Mouse (Mus musculus): ENCODE results near the gene Hapln1.

Gene Hapln1

GRCm38 (mm10) chr13:89539205-89539886 lies at the start of gene Hapln1:
TSS of gene Hapln1 (plus strand) at chr13:89539796.
- no peak for DNase-seq

DNA sequence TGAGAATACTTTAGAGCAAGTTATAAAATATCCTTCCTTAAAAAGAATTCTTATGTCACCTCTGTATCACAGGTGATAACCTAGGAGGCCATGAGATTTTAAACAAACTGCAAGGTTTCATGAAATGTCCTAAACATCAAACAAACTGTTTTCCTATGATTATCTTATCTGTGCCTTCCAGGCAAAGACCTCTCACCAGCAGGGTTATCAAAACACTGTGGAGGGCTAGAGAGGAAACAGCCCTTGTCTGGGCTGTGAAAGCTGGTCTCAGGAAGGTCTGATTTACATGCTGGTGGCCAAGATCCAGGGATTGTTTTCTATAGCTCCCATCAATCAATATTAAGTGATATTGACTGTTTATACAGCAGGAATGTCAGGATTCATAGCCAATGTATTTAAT lies 46.4 kb upstream of the Hapln1 start:
- no peak for DNase-seq

DNA sequence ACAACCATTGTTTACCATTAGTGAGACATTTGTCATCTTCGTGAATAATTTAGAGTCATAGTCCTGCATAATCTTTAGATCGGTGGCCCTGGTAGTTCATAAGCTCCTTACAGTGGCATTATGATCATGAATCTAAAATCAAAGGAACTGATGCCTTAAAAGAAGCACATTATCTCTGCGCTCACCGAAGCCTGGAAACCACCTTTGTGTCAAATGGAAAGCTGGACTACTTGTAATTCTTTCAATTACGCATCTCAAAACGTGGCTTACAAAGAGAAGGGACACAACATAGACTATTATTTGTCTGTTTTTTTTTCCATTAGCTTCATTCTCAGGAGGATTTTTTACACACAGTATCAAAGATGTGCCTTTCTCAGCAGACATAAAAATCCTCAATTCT lies 45.9 kb upstream of the Hapln1 start:
- DNase-seq = no peak

GRCm38 (mm10) chr13:89496569-89496968 lies 43.0 kb upstream of the Hapln1 start:
- no peak for DNase-seq

GRCm38 (mm10) chr13:89499419-89499818 lies 40.2 kb upstream of the Hapln1 start:
- no peak for DNase-seq

DNA sequence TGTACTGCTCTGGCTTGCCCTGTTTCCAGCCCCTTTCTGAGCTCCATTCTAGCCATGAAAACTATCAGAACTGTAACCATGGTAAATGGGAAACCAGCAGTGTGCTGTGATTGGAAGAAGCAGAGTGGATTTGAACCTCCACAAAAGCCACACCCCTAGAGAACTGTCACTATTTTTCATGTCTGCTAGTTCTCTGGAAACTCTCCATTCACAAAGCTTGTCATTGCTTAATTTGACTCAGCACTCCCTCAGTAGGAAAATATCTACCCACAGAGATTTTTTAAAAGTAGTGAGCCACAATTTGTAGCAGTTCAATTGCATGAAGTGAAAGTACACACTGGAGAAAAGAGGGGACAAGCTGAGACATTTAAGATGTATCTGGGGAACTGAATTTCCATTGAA lies 18.1 kb upstream of the Hapln1 start:
- no peak for DNase-seq

- no peak for DNase-seq
Measured at GRCm38 (mm10) chr13:89528716-89529115, 10.9 kb upstream of the Hapln1 start.

- DNase-seq = no peak
Measured at GRCm38 (mm10) chr13:89530386-89530785, 9.2 kb upstream of the Hapln1 start.

- no peak for DNase-seq
Measured at GRCm38 (mm10) chr13:89539887-89540264, 280 bp downstream of the Hapln1 start.

- DNase-seq = no peak
Measured at GRCm38 (mm10) chr13:89540301-89540982, 846 bp downstream of the Hapln1 start.

DNA sequence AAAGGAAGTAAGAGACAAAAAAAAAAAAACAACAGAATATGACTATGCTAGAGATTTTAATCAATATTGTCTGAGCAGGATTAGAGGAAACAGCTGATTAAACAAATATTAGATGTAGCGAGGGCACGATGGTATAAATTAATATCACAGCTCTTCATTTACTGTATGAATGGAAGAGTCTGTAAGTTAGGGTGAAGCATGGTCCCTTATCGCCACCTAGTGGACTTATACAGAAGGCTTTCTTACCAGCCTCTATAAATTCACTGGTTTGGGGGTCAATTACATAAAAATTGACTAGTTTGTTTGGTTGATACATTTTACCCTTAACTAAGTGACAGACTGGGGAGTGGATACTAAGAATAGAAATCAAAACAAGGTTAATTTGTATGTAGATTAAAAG lies 3.4 kb downstream of the Hapln1 start:
- no peak for DNase-seq

DNA sequence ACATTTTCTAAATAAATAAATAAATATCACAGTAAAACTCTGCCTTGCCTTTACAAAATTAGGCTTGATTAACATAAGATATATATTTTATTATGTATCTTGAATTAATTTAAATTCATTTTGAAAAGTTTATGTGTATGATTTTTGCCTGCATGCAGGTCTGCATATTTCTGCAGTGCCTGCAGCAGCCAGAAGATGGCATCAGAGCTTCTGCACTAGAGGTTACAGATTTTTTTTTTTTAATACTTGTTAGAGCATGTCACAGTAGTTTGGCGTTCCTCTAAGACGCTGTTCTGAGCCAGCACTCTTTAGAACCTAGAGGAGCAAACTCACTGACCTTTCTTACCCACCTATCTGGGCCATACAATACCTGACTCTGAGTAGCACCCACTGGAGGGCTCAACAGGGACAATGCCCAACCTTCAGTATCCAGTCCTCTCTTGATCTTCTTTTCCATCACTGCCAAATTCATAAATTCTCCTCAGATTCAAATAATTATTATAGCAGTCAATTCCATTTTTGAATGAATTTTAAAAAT lies 8.7 kb downstream of the Hapln1 start:
- peak in 1 of 2 experiments; percentile 21 for DNase-seq

DNA sequence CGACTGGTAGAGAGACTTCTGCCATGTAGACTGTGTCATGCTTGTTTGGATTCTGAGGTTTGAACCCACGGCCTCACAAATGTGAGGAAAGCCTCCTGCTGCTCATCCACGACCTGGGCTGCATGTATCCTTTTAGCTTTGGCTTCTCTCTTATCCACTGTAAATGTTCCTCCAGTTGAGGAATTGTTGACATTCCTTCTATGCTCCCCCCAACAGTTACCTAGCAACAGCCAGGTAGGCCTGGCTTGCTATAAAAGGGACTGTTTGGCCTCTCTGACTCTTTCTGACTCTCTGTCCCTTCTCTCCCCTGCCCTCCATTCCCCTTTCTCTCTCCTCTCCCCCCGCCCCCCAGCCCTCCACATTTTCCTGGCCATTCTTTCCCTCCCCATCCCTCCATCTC lies 9.9 kb downstream of the Hapln1 start:
- no peak for DNase-seq

- no peak for DNase-seq
Measured at GRCm38 (mm10) chr13:89551502-89551901, 11.9 kb downstream of the Hapln1 start.

GRCm38 (mm10) chr13:89564518-89564917 lies 24.9 kb downstream of the Hapln1 start:
- DNase-seq = no peak

DNA sequence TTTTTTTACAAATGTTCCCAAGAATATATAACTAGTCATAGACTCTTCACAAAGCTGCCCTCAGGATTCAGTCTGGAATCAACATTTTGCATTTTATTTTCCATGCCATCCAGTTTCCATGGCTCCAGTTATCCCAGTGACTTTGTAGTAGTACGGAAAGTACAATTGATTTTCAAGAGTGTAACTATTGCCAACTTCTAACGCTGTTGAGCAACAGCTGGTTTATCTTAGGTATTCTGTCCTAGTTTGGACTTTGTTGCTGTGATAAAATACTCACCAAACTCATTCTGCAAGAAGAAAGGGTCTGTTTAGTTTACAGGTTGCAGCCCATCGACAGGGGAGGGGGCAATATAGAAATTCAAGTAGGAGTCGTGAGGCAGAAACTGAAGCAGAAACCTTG lies 26.7 kb downstream of the Hapln1 start:
- DNase-seq = no peak

DNA sequence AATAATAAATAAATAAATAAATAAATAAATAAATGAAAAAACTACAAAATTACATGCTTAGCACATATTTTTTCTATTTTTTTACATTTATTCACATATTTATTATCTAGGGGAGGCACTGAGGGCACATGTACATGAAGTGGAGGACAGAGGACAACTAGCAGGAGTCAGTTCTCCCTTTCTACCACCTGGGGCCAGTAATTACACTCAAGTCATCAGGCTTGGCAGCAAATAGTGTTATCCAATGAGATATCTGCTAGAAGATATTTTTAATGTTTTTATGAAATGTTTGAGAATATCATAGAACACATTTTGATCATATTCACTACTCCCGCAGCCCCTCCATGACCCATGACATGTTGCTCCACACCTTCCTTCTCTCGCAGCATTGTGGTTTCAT lies 39.5 kb downstream of the Hapln1 start:
- DNase-seq = no peak

- no peak for DNase-seq
Measured at GRCm38 (mm10) chr13:89583138-89583746, 43.6 kb downstream of the Hapln1 start.

DNA sequence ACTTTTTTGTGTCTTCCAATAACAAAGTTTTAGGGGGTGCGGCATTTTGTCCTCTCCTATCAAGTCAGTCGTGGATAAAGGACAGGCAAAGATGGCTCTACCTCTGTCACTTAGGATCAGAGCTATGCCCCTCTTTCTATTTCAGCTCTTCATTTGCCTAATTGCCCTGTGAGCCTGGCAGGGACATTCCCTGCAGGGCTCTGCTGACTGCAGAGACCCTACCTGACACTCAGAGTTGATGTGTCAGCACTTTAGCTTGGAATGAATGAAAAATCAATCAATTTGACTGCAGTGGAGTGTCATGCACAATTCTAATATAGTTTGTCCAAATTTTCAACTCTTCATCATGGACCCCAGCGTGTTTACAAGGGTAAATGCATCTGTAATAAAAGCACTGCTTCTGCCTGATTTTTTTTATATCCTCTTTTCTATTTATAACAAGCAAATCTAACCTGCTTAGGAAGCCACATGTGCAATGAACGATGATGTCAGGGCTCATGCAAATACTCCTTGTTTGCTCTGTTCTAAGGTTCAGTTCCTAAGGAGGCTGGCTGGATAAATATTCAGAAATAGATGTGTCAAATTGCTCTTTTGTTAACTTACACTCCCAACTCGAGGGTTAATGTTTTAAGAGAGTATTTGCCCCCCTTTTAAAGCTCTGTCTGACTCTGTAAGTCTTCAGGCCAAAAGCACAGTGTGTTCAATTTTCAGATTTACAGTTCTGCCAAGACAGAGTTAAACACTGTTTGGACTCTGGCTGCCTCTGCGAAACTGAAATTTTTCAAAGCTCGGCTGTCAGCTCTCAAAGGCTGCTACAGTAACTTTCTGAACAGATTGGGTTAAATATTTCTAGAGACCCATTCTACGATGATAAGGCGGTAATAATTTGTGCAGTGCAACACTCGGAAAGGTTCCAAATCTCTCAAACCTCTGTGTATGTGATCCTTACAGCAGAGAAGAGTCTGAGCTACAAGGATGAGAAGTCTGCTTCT lies 44.4 kb downstream of the Hapln1 start:
- no peak for DNase-seq

DNA sequence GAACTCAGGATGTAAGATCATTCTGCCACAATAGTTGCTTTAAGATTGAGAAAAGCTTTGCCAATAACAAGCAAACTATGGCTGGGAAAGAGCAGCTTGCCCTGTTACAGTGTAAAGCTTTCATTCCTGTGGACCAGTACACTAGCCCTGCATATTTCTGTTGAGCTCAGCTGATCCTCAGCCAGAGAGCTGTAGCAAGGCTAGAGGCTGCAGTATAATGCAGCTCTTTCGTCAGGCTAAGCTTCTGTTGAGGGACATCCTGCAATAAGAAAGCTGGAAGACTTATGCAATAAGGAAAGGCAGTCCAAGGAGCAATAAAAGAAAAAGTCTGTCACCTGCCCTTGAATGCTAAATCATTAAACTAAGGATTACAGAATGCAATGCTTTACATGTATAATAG lies 45.5 kb downstream of the Hapln1 start:
- no peak for DNase-seq

- DNase-seq = no peak
Measured at GRCm38 (mm10) chr13:89595105-89595504, 55.5 kb downstream of the Hapln1 start.

- no peak for DNase-seq
Measured at GRCm38 (mm10) chr13:89597354-89597753, 57.8 kb downstream of the Hapln1 start.

- no peak for DNase-seq
Measured at GRCm38 (mm10) chr13:89600466-89600865, 60.9 kb downstream of the Hapln1 start.
